Mouse (Mus musculus): ENCODE measurements at regions not wholly inside any gene's neighbourhood (a gene's known extent, or its start where the extent isn't known, plus 50 kb on each side); places are given as distances from the start of the nearest gene placed in this dataset.
"Not testable (repeated sequence)": the region's sequence is repeated elsewhere in the genome, so short reads cannot be mapped to it uniquely, and the experiment has no call there.

DNA sequence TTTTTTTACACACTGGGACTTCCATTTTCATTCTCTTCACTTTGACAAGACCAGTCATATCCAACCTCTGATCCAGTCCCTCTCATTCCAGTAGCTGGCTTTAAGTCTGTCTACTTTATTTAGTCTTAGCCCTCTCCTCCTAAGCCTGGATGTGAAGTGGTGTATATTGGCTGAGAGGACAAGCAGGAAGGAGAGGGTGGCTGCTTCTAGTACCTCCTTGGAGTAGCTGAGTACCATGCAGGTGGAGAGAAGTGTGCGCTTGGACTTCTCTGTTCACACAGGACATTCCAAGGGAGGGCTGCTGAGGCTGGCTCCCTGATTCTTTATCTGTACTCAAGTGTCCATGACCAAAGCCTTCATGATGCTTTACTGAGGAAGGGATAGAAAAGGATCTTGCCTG, 240.6 kb upstream of the Pex5l start:
- TF ChIP-seq POLR2A (IDR thresholded peaks at IDR 0.05; ENCODE audit: borderline replicate concordance, low read depth, low read length) (no peak), CTCF (IDR thresholded peaks at IDR 0.05; ENCODE audit: low read depth, low read length) (no peak)
- no peak overlapping the region for H3K27ac ChIP-seq (ENCODE audit: insufficient read depth, low read depth, low read length)
- H3K4me3 ChIP-seq (ENCODE audit: insufficient read depth, low read length) = no peak overlapping the region
- H3K4me1 ChIP-seq (ENCODE audit: control insufficient read depth, insufficient read depth, low read length) = peaks cover 8% of the 10 kb centered on the region; the same call in 1 of the 2 replicates

DNA sequence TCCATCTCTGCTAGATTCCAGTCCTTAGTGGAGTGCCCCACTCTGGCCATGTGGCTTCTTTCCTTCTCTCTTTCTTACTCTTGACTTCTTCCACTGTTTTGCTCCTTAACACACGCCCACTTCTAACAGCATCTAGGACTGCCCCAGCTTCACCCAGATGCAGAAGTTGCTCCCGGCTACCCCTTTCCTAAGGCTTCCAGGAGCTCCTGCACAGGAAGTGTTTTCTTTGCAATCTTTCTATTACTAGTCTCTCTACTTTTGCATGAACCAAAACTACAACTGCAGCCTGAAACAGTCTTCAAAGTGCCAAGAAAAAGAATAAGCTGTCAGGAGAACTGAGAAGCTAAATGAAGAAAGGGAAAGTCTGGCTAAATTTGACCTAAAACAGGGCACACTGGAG, 236.6 kb upstream of the Pex5l start:
- no peak overlapping the region for H3K4me3 ChIP-seq (ENCODE audit: insufficient read depth, low read length)
- TF ChIP-seq CTCF (IDR thresholded peaks at IDR 0.05; ENCODE audit: low read depth, low read length) = no peak
- TF ChIP-seq POLR2A (IDR thresholded peaks at IDR 0.05; ENCODE audit: borderline replicate concordance, low read depth, low read length) = no peak

DNA sequence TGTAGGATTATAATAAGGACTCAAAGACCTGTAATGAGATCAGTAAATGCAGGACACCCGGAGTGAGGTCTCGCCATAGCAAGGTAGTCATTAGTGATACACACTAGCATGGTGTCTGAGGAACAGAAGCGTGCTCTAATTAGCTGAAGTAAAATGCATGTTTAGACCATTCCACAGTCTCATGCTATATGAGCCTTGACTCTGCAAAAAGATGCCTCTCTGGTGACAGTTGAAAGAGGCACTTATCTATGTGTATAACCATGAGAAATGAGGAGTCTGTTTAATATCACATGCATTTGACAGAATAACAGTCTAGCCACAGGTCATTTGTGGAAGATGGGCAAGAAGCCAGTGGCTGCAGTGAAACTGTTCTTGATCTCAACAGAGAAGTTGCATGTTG, 232.1 kb upstream of the Pex5l start:
- H3K27ac ChIP-seq (ENCODE audit: insufficient read depth, low read depth, low read length) = no peak overlapping the region
- TF ChIP-seq POLR2A (IDR thresholded peaks at IDR 0.05; ENCODE audit: borderline replicate concordance, low read depth, low read length) = no peak
- TF ChIP-seq CTCF (IDR thresholded peaks at IDR 0.05; ENCODE audit: low read depth, low read length) = no peak
- peaks cover 8% of the 10 kb centered on the region; the same call in 1 of the 2 replicates for H3K4me1 ChIP-seq (ENCODE audit: control insufficient read depth, insufficient read depth, low read length)
- no peak overlapping the region for H3K4me3 ChIP-seq (ENCODE audit: insufficient read depth, low read length)

More for the DNA sequence above, 236.6 kb upstream of the Pex5l start:
- H3K27ac ChIP-seq (ENCODE audit: insufficient read depth, low read depth, low read length) = peak overlapping the region; percentile 42; the same call in 1 of the 2 replicates
- peaks cover 8% of the 10 kb centered on the region; the same call in 1 of the 2 replicates for H3K4me1 ChIP-seq (ENCODE audit: control insufficient read depth, insufficient read depth, low read length)

DNA sequence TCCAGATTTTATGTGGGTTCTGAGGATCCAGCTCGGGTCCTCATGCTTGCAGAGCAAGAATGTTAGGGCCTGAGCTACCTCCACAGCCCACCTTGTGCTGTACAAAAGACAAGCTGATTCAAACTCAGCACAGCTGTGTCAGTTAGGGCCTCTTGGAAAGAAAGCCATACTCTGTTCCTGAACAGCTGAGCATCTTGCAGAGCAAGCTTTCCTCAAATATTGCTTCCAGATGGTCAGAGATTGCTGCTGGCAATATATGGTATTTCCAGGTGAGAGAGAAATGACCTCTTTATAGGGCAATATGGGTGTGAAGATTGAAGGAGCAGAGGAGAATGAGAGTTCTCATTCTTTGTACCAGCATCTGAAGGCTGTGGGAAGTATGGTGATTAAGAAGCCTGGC, 229.8 kb upstream of the Pex5l start:
- H3K4me3 ChIP-seq (ENCODE audit: insufficient read depth, low read length) = no peak overlapping the region
- H3K4me1 ChIP-seq (ENCODE audit: control insufficient read depth, insufficient read depth, low read length) = no peaks in the 10 kb centered on the region
- TF ChIP-seq CTCF (IDR thresholded peaks at IDR 0.05; ENCODE audit: low read depth, low read length) = no peak
- no peak for TF ChIP-seq POLR2A (IDR thresholded peaks at IDR 0.05; ENCODE audit: borderline replicate concordance, low read depth, low read length)
- H3K27ac ChIP-seq (ENCODE audit: insufficient read depth, low read depth, low read length) = no peak overlapping the region

DNA sequence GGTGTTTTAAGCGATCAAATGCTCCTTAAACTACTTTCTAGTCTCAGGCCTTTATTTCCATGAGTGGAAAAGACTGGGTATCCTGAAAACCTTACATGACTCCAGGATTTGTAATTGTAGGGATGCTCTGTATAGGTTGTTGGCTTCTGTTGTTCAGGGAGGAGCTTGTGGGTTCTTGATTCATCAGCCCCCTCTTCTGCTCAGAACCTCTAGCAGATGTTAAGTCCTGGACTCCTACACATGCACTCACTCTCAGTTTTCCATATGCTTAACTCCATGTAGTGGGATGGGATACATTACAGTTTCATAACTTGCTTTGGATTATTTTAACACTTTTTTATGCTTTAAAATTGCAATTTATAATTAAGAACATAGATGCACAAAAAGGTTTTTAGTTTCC, 220.5 kb upstream of the Pex5l start:
- H3K4me1 ChIP-seq (ENCODE audit: control insufficient read depth, insufficient read depth, low read length) = no peaks in the 10 kb centered on the region
- TF ChIP-seq POLR2A (IDR thresholded peaks at IDR 0.05; ENCODE audit: borderline replicate concordance, low read depth, low read length) (no peak), CTCF (IDR thresholded peaks at IDR 0.05; ENCODE audit: low read depth, low read length) (no peak)
- no peak overlapping the region for H3K4me3 ChIP-seq (ENCODE audit: insufficient read depth, low read length)
- H3K27ac ChIP-seq (ENCODE audit: insufficient read depth, low read depth, low read length) = no peak overlapping the region

DNA sequence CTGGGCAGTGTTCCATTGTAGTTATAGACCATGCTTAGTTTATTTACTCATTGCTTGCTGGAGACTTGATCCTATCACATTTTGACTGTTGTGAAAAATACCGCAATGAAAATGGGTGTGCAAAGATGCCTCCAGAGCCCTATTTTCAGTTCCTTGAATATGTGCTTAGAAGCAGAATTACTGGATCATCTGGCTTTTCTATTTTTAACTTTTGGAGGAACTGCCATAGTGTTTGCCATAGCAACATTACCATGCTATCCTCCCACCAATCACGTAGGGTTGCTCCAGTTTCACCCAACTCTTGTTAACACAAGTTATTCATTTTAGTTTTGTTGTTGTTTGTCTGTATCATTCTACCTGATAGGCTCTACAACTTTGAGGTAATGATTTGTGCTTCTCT, 217.0 kb upstream of the Pex5l start:
- TF ChIP-seq POLR2A (IDR thresholded peaks at IDR 0.05; ENCODE audit: borderline replicate concordance, low read depth, low read length) (no peak), CTCF (IDR thresholded peaks at IDR 0.05; ENCODE audit: low read depth, low read length) (no peak)
- Histone ChIP-seq H3K4me3 (ENCODE audit: insufficient read depth, low read length) (no peak overlapping the region), H3K4me1 (ENCODE audit: control insufficient read depth, insufficient read depth, low read length) (no peaks in the 10 kb centered on the region), H3K27ac (ENCODE audit: insufficient read depth, low read depth, low read length) (no peak overlapping the region; the same call in 1 of the 2 replicates)

DNA sequence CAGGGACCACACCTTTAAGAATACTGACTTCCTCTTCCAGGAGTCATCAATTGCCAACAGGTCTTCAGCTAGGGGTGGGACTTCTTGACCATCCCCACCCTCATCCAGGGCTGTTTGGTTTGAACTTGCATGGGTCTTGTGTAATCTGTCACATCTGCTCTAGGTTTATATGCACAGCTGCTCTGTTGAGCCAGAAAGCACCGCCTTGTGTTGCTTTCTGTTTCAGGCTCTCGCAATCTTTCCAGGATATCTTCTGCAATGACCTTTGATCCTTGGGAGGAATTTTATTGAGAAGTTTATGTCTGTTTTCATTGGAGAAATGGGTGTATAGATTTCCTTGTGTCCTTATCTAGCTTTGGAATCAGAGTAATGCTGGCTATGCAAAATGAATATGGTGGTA, 210.8 kb upstream of the Pex5l start:
- TF ChIP-seq POLR2A (IDR thresholded peaks at IDR 0.05; ENCODE audit: borderline replicate concordance, low read depth, low read length) = no peak
- no peak for TF ChIP-seq CTCF (IDR thresholded peaks at IDR 0.05; ENCODE audit: low read depth, low read length)
- no peak overlapping the region for H3K27ac ChIP-seq (ENCODE audit: insufficient read depth, low read depth, low read length)

DNA sequence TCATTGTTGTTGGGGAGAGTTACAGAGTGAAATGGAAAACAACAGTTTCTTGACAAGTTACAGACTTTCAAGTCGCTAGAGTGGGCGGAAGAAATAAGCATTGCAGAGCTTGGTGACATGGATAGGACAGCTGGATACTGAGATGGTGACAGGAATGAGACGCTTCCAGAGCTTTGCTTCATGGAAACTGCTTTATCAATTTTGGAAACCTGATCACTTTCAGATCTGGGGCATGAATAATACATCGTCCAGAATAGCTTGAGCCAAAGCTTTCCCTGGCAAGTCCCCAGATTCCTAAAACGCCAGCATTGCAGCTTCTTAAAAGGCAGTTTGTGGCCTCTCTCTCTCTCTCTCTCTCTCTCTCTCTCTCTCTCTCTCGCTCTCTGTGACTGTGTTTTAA, 207.9 kb upstream of the Pex5l start:
- Histone ChIP-seq H3K4me3 (ENCODE audit: insufficient read depth, low read length) (no peak overlapping the region), H3K4me1 (ENCODE audit: control insufficient read depth, insufficient read depth, low read length) (no peaks in the 10 kb centered on the region), H3K27ac (ENCODE audit: insufficient read depth, low read depth, low read length) (no peak overlapping the region)
- no peak for TF ChIP-seq CTCF (IDR thresholded peaks at IDR 0.05; ENCODE audit: low read depth, low read length)
- no peak for TF ChIP-seq POLR2A (IDR thresholded peaks at IDR 0.05; ENCODE audit: borderline replicate concordance, low read depth, low read length)

More for the DNA sequence above, 210.8 kb upstream of the Pex5l start:
- no peaks in the 10 kb centered on the region for H3K4me1 ChIP-seq (ENCODE audit: control insufficient read depth, insufficient read depth, low read length)
- no peak overlapping the region for H3K4me3 ChIP-seq (ENCODE audit: insufficient read depth, low read length)

DNA sequence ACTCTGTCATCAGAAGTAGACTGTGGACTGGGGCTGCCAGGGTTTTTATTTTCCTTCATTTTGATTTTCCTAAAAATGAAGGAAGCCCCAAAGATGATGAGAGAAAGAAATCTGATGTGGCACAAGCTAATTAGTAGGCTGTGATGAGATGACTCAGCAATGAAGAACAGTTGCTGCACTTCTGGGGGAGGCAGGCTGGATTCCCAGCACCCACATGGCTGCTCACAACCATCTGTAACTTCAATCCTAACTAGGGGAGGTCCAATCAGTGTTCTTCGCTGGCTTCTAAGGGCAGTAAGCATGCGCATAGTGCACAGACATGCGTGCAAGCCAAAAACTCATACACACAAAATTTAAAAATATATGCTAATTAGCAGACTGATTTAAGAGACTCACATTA, 191.0 kb upstream of the Pex5l start:
- H3K4me3 ChIP-seq (ENCODE audit: insufficient read depth, low read length) = no peak overlapping the region
- TF ChIP-seq POLR2A (IDR thresholded peaks at IDR 0.05; ENCODE audit: borderline replicate concordance, low read depth, low read length) = no peak
- no peak for TF ChIP-seq CTCF (IDR thresholded peaks at IDR 0.05; ENCODE audit: low read depth, low read length)
- H3K27ac ChIP-seq (ENCODE audit: insufficient read depth, low read depth, low read length) = no peak overlapping the region
- no peaks in the 10 kb centered on the region for H3K4me1 ChIP-seq (ENCODE audit: control insufficient read depth, insufficient read depth, low read length)

DNA sequence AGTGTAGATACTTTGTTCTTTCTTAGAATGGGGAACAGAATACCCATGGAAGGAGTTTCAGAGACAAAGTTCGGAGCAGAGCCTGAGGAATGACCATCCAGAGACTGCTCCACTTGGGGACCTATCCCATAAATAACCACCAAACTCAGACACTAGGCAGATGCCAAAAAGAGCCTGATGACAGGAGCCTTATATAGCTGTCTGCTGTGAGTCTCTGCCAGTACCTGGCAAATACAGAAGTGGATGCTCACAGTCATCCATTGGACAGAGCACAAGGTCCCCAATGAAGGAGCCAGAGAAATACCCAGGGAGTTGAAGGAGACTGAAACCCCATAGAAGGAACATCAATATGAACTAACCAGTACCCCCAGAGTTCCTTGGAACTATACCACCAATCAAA, 174.6 kb upstream of the Pex5l start:
- not testable (repeated sequence) for H3K4me3 ChIP-seq (ENCODE audit: insufficient read depth, low read length); H3K4me1 ChIP-seq (ENCODE audit: control insufficient read depth, insufficient read depth, low read length); H3K27ac ChIP-seq (ENCODE audit: insufficient read depth, low read depth, low read length)

DNA sequence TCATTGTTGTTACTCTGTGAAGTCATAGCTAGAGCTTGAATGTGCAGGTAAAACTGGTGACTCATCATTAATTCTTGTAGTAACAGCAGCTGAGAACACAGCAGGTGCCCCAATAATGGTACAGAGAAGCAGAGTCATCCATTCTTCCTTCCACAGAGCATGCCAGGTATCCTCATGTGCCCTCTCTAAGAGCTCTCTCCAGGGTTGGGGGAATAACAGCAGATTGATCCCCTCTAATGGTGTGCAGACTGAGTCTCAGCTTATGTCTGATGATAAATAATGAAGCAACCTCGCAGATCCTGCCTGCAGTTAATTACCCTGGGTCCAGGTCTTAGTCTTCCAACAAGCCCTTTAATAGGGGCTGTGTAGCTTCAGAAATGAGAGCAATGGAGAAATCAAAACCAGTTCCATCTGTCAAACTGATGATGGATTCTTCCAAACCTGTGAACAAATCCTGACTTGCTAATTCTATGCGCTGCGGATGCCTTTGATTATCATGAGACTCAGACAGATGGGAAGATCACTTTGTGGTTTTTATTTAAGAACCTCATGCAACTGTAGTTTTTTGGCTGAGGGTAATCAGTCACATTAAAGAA, 169.3 kb upstream of the Pex5l start:
- TF ChIP-seq CTCF (IDR thresholded peaks at IDR 0.05; ENCODE audit: low read depth, low read length) (no peak), POLR2A (IDR thresholded peaks at IDR 0.05; ENCODE audit: borderline replicate concordance, low read depth, low read length) (no peak)
- H3K27ac ChIP-seq (ENCODE audit: insufficient read depth, low read depth, low read length) = no peak overlapping the region
- H3K4me1 ChIP-seq (ENCODE audit: control insufficient read depth, insufficient read depth, low read length) = peaks cover 4% of the 10 kb centered on the region
- H3K4me3 ChIP-seq (ENCODE audit: insufficient read depth, low read length) = no peak overlapping the region
